Mouse (Mus musculus): ENCODE data around the gene Dnase1l1.

DNA sequence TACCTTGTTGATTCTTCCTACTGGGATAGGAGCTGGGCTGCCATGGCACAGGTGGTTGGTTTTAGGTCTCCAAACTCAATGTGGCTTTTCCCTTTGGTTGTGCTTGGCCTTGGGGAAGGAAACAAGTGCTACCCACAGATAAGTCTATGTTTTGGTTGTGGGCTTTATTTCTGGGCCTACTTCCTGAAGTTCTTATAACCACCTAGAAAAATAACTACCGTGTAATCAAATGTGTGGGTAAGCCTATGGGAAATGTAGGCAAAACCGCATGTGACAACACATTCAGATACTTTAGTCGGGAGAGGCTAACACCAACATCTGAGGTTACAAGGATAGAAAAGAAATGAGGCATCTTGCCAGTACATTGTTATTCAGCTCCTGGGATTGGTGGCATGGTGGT lies 24.4 kb downstream of the Dnase1l1 start:
- TF ChIP-seq EP300 (IDR thresholded peaks at IDR 0.05) (no peak), CTCF (IDR thresholded peaks at IDR 0.05) (no peak)
